Mouse (Mus musculus): Measurements from ENCODE around the gene Nanp. TPM values are rescaled to one million over a fixed set of nuclear protein-coding genes. Genes with fewer than 3 reads are reported as not detected.
A peak's percentile ranks its signal among the peaks of the same experiment; 100 is the strongest.

Gene Nanp
- polyA plus RNA-seq, 1 experiment from 2014 or later = 89.3 TPM

DNA sequence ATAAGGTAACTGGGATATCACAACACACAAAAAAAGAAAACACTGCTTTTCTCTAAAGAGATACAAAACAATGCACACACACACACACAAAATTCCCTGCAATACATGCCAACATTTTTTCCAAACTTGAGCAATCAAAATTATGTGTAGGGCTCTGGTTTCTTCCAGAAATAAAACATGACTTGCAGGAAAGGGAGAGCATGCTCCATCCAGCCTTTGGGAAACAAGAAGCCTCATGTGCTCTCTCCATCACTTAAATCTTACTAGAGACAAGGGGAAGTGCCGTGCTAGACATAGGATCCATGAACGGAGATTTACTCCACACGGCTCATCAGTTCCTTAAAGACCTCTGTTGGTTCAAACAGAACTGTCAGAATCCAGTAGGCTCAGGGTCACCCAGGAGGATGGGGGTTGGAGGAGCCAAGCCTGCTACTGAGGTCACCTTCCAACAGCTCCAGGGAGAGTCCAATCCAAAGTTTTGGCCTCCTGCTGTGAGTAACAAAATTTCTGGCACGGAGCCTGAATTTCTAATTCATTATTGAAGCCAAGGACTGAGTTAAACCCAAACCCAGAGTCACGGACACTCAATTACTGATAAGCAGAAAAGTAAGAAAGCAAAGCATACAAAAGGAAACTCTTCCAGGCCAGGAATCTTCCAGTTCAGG lies 32.8 kb downstream of the Nanp start:
- H3K27me3 ChIP-seq (replicated peaks; ENCODE audit: control insufficient read depth, insufficient read depth, low read length) = no peaks in the 10 kb centered on the region
- H3K27ac ChIP-seq (ENCODE audit: low read depth, low read length) = no peak overlapping the region
- no peak overlapping the region for H3K9ac ChIP-seq (ENCODE audit: low read depth, low read length)
- H3K9me3 ChIP-seq (ENCODE audit: control insufficient read depth, low read length) = no peaks in the 10 kb centered on the region
- H3K36me3 ChIP-seq (ENCODE audit: control insufficient read depth, insufficient read depth, low read length) = no peaks in the 10 kb centered on the region
- ATAC-seq (replicated peaks; ENCODE audit: low FRiP score) (no peak), DNase-seq (ENCODE audit: low spot score) (no peak)
- H3K4me1 ChIP-seq (replicated peaks; ENCODE audit: control insufficient read depth, insufficient read depth, low read length) = peaks cover 66% of the 10 kb centered on the region
- H3K4me2 ChIP-seq = peak overlapping the region; percentile 26
- H3K4me3 ChIP-seq (ENCODE audit: low read depth, low read length) = no peak overlapping the region
- 71% methylated on average over 5 of the region's 5 CpGs for WGBS

DNA sequence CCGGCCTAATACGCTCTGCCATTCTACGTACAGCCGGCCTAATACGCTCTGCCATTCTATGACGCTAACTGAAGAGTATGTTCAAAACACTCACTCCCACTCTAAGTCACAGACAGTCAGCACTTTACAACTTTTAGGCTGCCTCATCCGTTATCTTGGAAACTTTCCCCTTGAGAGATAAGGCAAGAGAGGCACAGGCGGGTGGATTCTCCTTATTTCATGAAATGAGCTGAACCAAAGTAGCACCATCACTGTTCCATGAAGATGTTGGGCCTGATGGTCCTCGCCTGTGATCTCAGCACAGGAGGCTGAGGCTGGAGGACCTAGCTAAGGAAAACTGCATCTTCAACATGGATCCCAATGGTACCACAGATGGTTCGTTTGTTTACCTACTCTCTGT lies 34.8 kb downstream of the Nanp start:
- H3K4me1 ChIP-seq (replicated peaks; ENCODE audit: control insufficient read depth, insufficient read depth, low read length) = peaks cover 55% of the 10 kb centered on the region
- no peaks in the 10 kb centered on the region for H3K9me3 ChIP-seq (ENCODE audit: control insufficient read depth, low read length)
- peak overlapping the region; percentile 40 for H3K4me2 ChIP-seq
- H3K27ac ChIP-seq (ENCODE audit: low read depth, low read length) = peak overlapping the region; percentile 52; the same call in 1 of the 2 replicates
- 73% methylated on average over 10 of the region's 10 CpGs for WGBS
- H3K27me3 ChIP-seq (replicated peaks; ENCODE audit: control insufficient read depth, insufficient read depth, low read length) = no peaks in the 10 kb centered on the region
- no peak overlapping the region for H3K4me3 ChIP-seq (ENCODE audit: low read depth, low read length)
- ATAC-seq (replicated peaks; ENCODE audit: low FRiP score) (no peak), DNase-seq (ENCODE audit: low spot score) (no peak)
- no peak overlapping the region for H3K9ac ChIP-seq (ENCODE audit: low read depth, low read length)
- no peaks in the 10 kb centered on the region for H3K36me3 ChIP-seq (ENCODE audit: control insufficient read depth, insufficient read depth, low read length)

DNA sequence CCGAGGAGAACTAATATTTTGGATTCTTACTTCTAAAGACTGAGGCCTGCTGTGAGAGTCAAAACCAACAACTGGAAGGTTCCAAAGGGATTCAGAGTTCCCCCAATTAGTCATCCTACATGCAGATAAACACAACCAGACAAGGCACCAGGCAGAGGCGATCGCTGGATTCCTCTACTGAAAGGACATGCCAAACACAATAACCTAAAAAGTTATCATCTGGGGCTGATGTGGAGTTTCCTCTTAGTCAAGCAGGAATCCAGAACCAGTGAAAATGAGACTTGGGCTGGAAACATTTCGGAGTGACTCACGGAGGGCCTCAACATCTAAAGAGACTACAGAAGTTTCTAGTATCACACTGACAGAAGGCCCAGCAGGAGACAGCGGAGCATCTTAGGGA lies 35.4 kb downstream of the Nanp start:
- H3K9ac ChIP-seq (ENCODE audit: low read depth, low read length) = no peak overlapping the region
- WGBS = 82% methylated on average over 6 of the region's 6 CpGs
- H3K4me2 ChIP-seq = peak overlapping the region; percentile 40
- no peak for DNase-seq (ENCODE audit: low spot score)
- no peaks in the 10 kb centered on the region for H3K27me3 ChIP-seq (replicated peaks; ENCODE audit: control insufficient read depth, insufficient read depth, low read length)
- no peak overlapping the region for H3K4me3 ChIP-seq (ENCODE audit: low read depth, low read length)
- no peaks in the 10 kb centered on the region for H3K9me3 ChIP-seq (ENCODE audit: control insufficient read depth, low read length)
- H3K4me1 ChIP-seq (replicated peaks; ENCODE audit: control insufficient read depth, insufficient read depth, low read length) = peaks cover 57% of the 10 kb centered on the region
- H3K36me3 ChIP-seq (ENCODE audit: control insufficient read depth, insufficient read depth, low read length) = no peaks in the 10 kb centered on the region
- no peak for ATAC-seq (replicated peaks; ENCODE audit: low FRiP score)
- H3K27ac ChIP-seq (ENCODE audit: low read depth, low read length) = peak overlapping the region; percentile 52; the same call in 1 of the 2 replicates

DNA sequence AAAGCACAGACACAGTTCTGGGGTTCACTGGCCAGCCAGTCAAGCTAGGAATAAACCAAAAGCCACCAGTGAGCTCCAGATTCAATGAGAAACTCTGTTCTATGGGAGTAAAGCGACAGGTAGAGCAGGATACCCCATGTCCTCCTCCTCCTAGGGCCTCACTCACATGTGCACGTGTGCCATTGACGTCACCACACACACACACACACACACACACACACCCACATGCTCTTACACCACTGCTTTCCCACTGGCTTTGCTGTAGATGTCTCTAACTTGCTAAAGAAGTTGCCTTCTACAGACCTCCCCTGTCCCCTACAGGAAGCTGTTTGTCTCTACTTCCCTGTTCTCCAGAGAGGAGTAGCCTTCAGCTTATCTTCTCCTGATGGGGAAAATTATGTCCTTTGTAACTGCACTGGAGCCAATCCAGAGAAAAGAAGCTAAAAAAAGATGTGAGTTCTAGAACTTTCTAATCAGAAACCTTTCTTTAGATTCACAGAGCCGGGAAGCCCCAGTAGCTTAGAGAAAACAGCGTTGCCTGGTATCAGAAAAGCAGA lies 37.5 kb downstream of the Nanp start:
- DNase-seq (ENCODE audit: low spot score) (peak; percentile 26), ATAC-seq (replicated peaks; ENCODE audit: low FRiP score) (no peak; the same call in 1 of the 2 replicates)
- Histone ChIP-seq H3K27ac (ENCODE audit: low read depth, low read length) (no peak overlapping the region), H3K27me3 (replicated peaks; ENCODE audit: control insufficient read depth, insufficient read depth, low read length) (no peaks in the 10 kb centered on the region), H3K9me3 (ENCODE audit: control insufficient read depth, low read length) (no peaks in the 10 kb centered on the region), H3K4me2 (no peak overlapping the region), H3K4me1 (replicated peaks; ENCODE audit: control insufficient read depth, insufficient read depth, low read length) (peaks cover 48% of the 10 kb centered on the region), H3K9ac (ENCODE audit: low read depth, low read length) (no peak overlapping the region), H3K4me3 (ENCODE audit: low read depth, low read length) (no peak overlapping the region), H3K36me3 (ENCODE audit: control insufficient read depth, insufficient read depth, low read length) (no peaks in the 10 kb centered on the region)
- WGBS = 71% methylated on average over 5 of the region's 5 CpGs

DNA sequence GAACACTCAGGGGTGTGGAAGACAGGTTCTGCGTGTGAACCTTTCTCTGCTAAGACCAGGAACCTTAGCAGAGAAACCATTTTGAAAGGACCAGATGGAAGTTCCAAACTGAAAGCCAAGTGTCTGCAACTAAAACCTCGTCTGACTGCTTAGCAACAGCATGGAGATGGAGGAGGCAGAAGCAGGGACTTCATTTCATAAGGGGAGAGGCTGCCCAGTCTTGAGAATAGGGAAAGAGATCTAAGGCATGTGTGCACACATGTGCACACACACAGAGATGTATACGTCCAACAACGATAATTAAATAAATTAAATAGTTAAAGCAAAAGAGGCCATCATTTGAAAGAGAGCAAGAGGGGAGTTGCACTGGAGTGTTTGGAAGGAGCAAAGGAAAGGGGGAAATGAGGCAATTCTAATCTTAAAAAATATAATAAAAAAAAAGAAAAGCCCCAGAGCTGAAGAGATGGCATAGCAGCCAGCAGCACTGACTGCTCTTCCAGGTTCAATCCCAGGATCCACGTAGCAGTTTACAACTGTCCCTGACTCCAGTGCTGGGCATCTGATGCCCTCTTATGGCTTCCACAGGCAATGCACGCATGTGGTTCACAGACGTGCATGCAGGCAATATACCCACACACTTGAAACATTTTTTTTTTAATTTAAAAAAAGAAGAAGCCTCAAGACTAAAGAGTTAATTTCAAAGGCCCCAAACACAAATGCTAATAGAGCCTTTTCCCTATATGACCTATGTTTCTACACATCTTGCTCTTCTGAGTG lies 38.6 kb downstream of the Nanp start:
- 59% methylated on average over 7 of the region's 7 CpGs for WGBS
- Histone ChIP-seq H3K9ac (ENCODE audit: low read depth, low read length) (no peak overlapping the region), H3K27me3 (replicated peaks; ENCODE audit: control insufficient read depth, insufficient read depth, low read length) (no peaks in the 10 kb centered on the region), H3K36me3 (ENCODE audit: control insufficient read depth, insufficient read depth, low read length) (no peaks in the 10 kb centered on the region), H3K4me1 (replicated peaks; ENCODE audit: control insufficient read depth, insufficient read depth, low read length) (peaks cover 38% of the 10 kb centered on the region), H3K4me3 (ENCODE audit: low read depth, low read length) (no peak overlapping the region), H3K9me3 (ENCODE audit: control insufficient read depth, low read length) (no peaks in the 10 kb centered on the region), H3K27ac (ENCODE audit: low read depth, low read length) (no peak overlapping the region), H3K4me2 (no peak overlapping the region)
- DNase-seq (ENCODE audit: low spot score) (no peak), ATAC-seq (replicated peaks; ENCODE audit: low FRiP score) (peak; percentile 66)

DNA sequence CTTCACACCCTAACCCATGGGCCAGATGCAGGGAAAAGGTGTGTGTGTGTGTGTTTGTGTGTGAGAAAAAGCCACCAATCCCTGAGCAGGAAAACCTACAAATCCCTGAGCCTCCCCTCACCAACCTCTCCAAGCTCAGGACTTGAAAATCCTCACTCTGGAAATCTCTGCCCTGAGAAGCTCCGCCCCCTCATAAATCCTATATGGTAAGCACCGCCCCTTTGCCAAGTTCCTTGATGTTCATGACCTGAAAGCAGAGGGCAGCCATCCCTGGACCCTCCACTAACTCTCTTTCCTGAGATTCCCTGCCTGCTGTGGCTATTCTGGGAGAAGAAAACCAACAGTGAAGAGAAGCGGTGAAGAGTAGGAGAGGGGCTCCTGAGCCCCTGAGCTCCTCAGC lies 40.2 kb downstream of the Nanp start:
- ATAC-seq (replicated peaks; ENCODE audit: low FRiP score) (no peak), DNase-seq (ENCODE audit: low spot score) (no peak)
- 78% methylated on average over 3 of the region's 3 CpGs for WGBS
- no peaks in the 10 kb centered on the region for H3K9me3 ChIP-seq (ENCODE audit: control insufficient read depth, low read length)
- H3K36me3 ChIP-seq (ENCODE audit: control insufficient read depth, insufficient read depth, low read length) = no peaks in the 10 kb centered on the region
- H3K4me2 ChIP-seq = no peak overlapping the region
- H3K9ac ChIP-seq (ENCODE audit: low read depth, low read length) = no peak overlapping the region
- no peak overlapping the region for H3K27ac ChIP-seq (ENCODE audit: low read depth, low read length)
- H3K4me3 ChIP-seq (ENCODE audit: low read depth, low read length) = no peak overlapping the region
- H3K4me1 ChIP-seq (replicated peaks; ENCODE audit: control insufficient read depth, insufficient read depth, low read length) = peaks cover 27% of the 10 kb centered on the region
- H3K27me3 ChIP-seq (replicated peaks; ENCODE audit: control insufficient read depth, insufficient read depth, low read length) = no peaks in the 10 kb centered on the region

DNA sequence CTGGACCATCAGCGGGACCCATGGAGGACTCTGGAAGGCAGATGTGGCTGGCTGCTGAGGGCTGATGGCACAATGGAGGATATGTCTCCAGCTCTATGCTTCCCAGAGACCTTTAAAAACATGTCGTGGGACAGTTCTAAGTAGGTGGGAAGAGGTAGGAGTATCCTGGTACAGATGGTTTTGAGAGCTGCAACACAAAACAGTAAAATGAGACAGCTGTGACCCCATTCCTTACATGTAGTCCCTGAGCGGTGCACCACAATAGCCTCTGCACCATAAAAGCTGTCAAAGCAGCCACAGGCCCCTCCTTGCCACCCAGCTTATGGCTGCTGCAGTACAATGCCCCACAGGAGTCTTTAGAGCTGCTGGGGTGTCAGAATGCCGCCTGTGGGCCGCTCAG lies 41.6 kb downstream of the Nanp start:
- no peak for ATAC-seq (replicated peaks; ENCODE audit: low FRiP score)
- no peak overlapping the region for H3K9ac ChIP-seq (ENCODE audit: low read depth, low read length)
- H3K36me3 ChIP-seq (ENCODE audit: control insufficient read depth, insufficient read depth, low read length) = no peaks in the 10 kb centered on the region
- H3K4me2 ChIP-seq = no peak overlapping the region
- no peaks in the 10 kb centered on the region for H3K27me3 ChIP-seq (replicated peaks; ENCODE audit: control insufficient read depth, insufficient read depth, low read length)
- no peak overlapping the region for H3K4me3 ChIP-seq (ENCODE audit: low read depth, low read length)
- H3K9me3 ChIP-seq (ENCODE audit: control insufficient read depth, low read length) = no peaks in the 10 kb centered on the region
- WGBS = 84% methylated on average over 5 of the region's 5 CpGs
- H3K4me1 ChIP-seq (replicated peaks; ENCODE audit: control insufficient read depth, insufficient read depth, low read length) = peaks cover 20% of the 10 kb centered on the region
- H3K27ac ChIP-seq (ENCODE audit: low read depth, low read length) = no peak overlapping the region
- DNase-seq (ENCODE audit: low spot score) = peak; percentile 27

DNA sequence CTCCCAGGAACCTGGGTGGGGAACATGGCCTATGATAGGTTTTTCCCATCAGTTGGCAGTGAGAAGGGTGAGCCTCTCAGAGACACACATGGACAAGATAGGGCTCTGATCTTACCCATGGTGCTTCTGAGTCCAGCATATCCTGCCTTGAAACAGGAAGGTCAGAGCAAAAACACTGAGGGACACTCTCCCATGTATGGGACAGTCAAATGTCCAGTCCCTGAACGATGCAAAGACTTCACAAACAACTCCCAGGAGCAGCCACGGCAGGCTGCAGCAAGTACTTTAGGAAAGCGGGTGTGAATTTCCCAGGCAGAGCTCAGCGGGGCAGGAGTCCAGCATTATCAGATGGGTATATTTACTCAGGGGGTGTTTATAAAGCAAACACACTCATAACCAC lies 43.9 kb downstream of the Nanp start:
- 63% methylated on average over 4 of the region's 4 CpGs for WGBS
- H3K4me2 ChIP-seq = no peak overlapping the region
- no peak overlapping the region for H3K9ac ChIP-seq (ENCODE audit: low read depth, low read length)
- no peaks in the 10 kb centered on the region for H3K36me3 ChIP-seq (ENCODE audit: control insufficient read depth, insufficient read depth, low read length)
- no peak overlapping the region for H3K4me3 ChIP-seq (ENCODE audit: low read depth, low read length)
- ATAC-seq (replicated peaks; ENCODE audit: low FRiP score) (no peak), DNase-seq (ENCODE audit: low spot score) (peak; percentile 30)
- H3K27me3 ChIP-seq (replicated peaks; ENCODE audit: control insufficient read depth, insufficient read depth, low read length) = no peaks in the 10 kb centered on the region
- no peaks in the 10 kb centered on the region for H3K9me3 ChIP-seq (ENCODE audit: control insufficient read depth, low read length)
- H3K27ac ChIP-seq (ENCODE audit: low read depth, low read length) = no peak overlapping the region
- peaks cover 8% of the 10 kb centered on the region for H3K4me1 ChIP-seq (replicated peaks; ENCODE audit: control insufficient read depth, insufficient read depth, low read length)
